Mouse (Mus musculus) cerebellum, adult 9-11 months (tissue): Measurements from ENCODE around the gene Ifitm1.
"Not testable (repeated sequence)": the region's sequence is repeated elsewhere in the genome, so short reads cannot be mapped to it uniquely, and the experiment has no call there.

Experiments
- DNase-seq: peaks from one replicate; pipeline ENCODE4 v3.0.0; 2022

The Ifitm1 gene

DNA sequence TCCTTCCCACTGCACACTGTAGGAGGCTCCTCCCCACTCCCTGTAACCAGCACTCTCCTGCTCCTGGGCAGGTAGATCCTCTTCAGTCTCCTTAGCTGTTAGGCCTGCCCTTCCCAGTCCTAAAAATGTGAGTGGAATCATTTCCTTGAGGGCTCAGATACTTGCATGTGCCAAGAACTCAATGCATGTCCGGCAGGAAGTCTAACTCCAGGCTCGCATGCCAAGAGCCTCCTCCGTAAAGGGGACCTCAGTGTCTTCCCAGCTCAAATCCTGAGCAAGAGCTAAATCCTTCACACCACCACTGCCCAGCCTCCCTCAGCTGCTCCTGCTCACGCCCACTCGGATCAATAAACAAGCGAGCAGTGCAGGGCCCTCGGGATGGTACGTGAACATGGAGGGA, 16.0 kb upstream of the Ifitm1 start:
- DNase-seq, result no peak

DNA sequence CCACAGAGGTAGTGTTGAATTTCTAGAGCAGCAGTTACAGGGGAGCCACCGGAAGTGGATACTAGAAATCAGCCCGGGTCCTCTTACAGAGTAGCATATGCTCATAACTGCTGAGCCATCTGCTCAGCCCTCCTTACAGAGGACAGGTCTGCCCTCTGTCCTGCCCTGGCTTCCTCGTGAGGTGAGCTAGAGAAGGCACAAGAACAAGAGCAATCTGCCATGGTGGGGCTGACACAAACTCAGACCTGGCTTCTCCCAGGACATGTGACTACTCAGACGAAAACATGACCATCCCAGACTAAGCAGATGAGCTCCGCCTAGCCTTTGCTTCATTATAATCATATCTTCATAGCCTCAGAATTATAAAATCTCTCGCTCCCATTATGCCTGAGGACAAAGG, 15.3 kb upstream of the Ifitm1 start:
- DNase-seq, result no peak

DNA sequence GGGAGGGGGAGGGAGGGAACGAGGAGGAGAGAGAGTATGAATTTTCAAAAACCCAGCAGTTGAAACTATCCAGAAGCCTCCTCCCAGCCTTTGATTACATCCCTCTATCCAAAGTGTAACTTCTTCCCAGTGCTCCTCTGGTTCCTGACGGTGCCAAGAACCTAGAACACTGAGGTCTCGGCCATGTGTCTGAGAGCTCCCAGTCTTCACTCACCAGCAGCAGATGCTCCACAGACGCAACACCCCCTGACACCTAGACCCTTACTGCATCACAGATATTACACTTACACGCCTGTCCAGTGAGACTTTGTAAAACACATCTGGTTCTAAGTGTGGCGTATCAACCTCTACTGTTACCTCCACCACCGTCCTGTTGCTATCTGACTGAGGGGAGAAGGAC, 14.6 kb upstream of the Ifitm1 start:
- no peak for DNase-seq

DNA sequence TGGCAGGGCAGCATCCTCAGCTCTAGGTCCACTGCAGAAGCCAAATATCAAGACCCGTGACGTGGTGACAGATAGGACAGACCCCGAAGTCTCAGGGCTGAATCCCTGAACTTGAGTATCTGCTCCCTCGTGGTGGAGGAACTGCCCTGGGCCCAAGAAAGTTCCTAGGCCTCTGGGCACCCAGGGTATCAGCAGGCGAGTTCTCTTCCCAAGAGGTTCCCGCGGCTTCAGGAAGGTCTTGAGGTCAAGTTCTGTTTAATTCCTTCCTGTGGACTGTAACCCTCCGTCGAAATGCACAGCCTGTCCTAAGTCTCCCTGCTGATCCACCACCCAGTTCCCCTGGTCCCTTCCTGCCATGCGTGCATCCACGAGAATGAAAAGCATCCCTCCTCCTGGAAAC, 13.9 kb upstream of the Ifitm1 start:
- DNase-seq, result no peak

DNA sequence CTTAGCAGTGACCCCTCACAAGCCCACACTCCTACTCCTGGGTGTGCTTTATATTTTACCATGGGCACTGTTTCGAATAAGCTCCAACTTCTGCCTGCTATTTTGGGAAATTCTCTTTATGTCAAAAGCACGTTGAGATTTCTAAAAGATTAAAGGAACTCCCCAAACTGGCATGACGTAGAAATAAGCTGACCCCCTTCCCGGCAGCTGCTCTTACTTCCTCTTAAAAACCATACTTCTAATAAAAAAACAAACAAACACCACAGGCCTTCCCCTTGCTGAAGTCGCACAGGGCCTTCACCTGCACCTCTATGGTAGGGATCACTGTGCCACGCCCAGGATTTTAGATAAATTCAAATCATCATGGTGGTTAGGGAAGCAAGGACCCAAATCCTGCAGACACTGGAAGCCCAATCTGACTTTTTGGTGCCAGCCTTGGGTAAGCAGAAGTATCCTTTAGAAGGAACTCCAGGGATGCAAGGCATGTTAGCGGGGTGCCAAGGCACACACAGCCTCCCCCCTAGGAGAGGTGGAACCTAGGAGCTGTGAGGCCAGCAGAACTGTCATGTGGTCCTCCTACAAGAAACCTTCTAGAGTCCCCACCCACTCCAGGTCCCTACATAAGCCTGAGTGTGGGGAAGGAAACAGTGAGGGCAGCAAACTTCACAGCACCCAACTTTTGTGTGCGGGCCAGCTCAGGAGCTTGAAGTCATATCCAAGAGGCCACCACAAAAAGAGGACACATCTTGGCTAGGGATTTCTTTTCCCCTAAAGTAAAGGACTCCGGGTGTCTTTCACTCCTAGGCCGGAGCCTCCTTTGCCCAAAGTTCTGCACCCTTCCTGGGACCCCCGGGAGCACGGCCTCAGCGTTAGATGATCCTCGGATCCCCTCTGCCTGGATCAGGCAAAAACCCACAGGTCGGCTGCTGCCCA, 13.0 kb upstream of the Ifitm1 start:
- DNase-seq, result no peak

DNA sequence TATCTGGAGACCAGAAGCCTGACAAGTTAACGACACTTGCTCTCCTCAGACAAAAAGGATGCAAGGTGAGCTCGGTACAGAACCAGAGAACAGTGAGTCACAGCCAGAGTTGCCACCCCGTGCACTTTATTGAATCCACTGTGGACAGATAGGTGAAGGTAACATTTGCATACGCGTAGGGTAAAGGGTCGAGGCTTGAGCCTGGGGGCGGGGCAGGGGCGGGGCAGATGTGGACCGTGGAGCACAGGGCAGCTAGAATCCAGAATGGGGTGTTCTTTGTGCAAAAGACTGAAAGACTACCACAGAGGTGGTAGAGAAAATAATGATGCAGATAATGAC, 12.3 kb upstream of the Ifitm1 start:
- DNase-seq, result no peak

- DNase-seq, result no peak
These were observed 11.7 kb upstream of the Ifitm1 start for GRCm38 (mm10) chr7:140955342-140955741.

- no peak for DNase-seq
These were observed 11.1 kb upstream of the Ifitm1 start, which contains the start of the genes Gm45717 and Ifitm2 for GRCm38 (mm10) chr7:140955758-140956555. Gene Gm45717, minus strand, starts transcription at chr7:140955937. Gene Ifitm2, minus strand, starts transcription at chr7:140955987.

GRCm38 (mm10) chr7:140956556-140956869, 10.5 kb upstream of the Ifitm1 start:
- no peak for DNase-seq

DNA sequence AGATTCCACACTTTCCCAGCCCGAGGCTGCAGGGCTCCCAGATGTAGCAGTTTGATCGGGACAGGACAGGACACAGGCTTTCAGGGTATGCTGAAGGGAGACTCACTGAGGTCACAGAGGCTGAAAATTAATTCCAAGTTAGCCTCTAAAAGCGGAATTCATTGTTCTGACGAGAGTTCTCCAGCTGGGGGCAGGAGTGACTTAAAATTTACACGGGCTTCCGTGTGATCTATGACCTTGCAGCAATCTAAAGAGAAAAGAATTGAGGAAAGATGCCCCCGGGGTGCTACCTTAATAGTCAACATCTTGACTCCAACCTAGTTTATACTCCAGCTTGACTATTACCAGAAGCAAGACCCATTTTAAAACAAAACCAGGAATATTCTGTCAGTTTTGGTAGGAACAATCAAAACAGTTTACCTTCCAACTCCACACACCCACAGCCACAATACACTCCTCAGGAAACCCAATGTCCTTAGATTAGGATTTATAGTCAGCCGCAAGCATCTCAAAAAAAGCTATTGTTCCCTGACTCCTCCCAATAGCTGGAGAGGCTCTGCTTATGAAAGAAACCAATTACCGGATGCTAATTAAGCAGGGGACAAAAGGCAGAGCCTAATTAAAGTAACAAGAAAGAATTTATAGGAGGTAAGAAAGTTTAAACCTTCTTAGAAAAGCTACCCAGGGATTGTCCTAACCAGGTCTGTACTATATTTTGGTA, 7.7 kb upstream of the Ifitm1 start:
- DNase-seq, result no peak

DNA sequence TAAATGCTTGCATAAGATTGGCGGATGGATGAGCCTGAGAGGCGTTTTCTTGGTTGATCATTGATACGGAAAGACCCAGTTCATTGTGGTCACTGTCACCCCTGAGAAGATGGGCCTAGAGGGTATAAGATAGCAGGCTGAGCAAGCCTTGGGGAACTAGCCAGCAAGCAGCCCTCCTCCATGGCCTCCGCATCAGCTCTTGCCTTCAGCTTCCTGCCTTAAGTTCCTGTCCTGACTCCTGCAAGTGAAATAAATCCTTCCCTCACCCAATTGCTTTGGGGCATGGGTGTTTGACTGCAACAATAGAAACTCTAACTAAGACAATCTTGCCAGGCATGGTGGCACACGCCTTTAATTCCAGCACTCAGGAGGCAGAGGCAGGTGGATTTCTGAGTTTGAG, 7.0 kb upstream of the Ifitm1 start:
- no peak for DNase-seq

DNA sequence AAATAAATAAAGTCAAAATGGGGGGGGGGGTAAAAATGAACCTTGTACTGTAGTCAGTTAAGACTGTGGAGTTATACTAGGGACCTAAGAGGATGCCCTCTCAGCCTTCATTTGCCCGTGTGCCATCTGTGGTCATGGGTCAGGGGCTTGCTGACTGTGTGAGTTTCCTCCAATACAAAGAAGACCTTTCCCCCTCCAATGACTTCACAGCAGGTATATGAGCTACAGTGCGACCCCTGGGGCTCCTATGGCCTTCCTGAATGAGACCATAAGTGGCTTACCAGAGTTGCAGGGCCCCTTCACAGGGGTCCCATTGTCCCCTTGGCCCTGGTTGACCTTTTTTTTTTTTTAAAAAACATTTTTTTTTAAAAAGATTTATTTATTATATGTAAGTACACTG, 5.6 kb upstream of the Ifitm1 start:
- no peak for DNase-seq

DNA sequence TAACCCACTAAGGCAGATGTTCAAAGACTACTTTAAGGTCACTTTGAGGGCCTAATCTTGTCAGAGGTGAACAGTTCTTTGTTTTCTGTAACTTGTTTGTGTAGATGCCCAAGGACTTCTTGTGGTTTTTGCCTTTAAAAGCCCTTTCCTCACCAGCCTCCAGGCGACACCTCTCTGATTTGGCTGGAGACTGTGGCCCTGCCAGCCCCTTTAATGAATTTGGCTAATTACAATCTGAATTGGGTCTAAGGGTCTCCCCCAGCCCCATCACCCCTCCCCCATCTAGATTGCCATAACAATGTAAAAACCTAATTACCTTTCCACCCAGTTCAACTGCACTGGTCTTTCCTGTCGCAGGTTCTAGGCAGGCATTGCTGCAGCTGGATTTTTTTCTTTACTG, 4.3 kb upstream of the Ifitm1 start:
- DNase-seq, result no peak

GRCm38 (mm10) chr7:140967862-140968591, 1.0 kb downstream of the Ifitm1 start:
- DNase-seq, result no peak

DNA sequence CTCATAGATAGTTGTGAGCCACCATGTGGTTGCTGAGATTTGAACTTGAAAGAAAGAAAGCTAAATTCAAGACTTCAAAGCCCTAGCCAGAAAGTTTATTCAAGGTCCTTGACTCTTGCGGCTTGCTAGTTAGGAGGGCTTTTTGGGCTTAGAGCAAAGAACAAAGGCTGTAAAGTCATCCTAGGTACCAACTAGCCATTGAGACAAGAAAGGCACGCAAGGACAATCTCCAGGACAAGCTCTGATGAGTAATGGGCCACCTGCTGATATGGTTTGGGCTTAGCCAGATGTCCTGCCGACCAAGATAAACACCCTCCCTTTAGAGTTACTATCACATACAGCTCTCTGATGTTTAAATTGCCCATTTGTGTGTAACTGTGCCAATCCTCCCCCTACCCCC, 1.7 kb downstream of the Ifitm1 start:
- DNase-seq, result not testable (repeated sequence)

GRCm38 (mm10) chr7:140970931-140971330, 3.9 kb downstream of the Ifitm1 start:
- no peak for DNase-seq

GRCm38 (mm10) chr7:140971479-140972171, 4.6 kb downstream of the Ifitm1 start:
- no peak for DNase-seq

GRCm38 (mm10) chr7:140973396-140974165, 6.6 kb downstream of the Ifitm1 start:
- no peak for DNase-seq

- DNase-seq, result no peak
These were observed 7.9 kb downstream of the Ifitm1 start for GRCm38 (mm10) chr7:140974940-140975339.

- no peak for DNase-seq
These were observed 8.4 kb downstream of the Ifitm1 start for GRCm38 (mm10) chr7:140975465-140975864.

- not testable (repeated sequence) for DNase-seq
These were observed 9.7 kb downstream of the Ifitm1 start for GRCm38 (mm10) chr7:140976720-140977119.
